Mouse (Mus musculus) hindlimb bud, embryonic 11.5 days (tissue): ENCODE results near the gene Car8.
"Not testable (repeated sequence)": the region's sequence is repeated elsewhere in the genome, so short reads cannot be mapped to it uniquely, and the experiment has no call there.

Source experiments
- DNase-seq: peaks from one replicate; pipeline ENCODE4 v3.0.0-alpha.2; 2012; ENCODE audit warnings: low read depth, low spot score; ENCODE audit errors: extremely low spot score

The Car8 gene

DNA sequence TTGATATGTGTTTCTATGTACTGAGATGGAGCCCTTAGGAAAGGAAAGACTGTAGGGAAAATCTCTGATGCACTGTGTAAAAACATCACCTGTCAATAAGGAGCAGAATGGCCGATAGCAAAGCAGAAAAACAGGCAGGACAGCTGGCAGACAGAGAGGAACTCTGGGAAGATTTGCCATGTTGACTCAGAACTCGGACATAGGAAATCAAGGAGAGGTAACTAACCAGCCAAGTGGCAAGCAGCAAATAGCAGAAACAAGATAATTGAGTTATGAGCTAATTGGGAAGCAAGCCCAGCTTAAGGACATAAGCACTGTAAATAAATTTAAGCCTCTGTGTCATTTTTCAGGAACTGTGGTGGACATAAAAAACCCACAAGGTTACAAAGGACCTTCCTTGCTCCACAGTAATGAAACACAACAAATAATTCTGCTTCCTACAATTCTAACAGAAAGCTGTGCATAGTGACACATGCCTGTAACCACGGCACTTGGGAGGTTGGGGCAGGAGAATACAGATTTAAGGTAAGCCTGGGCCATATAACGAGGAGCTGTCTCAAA lies 33.7 kb downstream of the Car8 start:
- no peak for DNase-seq

DNA sequence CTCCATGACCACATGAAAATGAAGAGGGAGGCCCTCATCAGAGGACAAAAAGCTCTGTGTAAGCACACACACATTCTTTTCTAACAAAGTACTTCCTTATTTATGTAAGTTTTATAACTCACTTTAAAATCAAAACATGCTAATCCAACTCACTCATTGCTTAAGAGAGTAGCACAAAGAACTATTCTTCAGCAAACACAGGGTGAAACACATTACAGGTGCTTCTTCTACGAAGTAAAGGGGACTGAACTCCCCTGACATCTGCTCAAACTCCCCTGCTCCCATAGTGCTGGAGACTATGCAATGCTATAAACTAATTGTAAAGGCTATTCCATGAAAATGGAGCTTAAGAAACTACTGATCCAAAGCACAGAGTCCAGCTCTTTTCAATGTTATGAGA lies 35.5 kb downstream of the Car8 start:
- no peak for DNase-seq

DNA sequence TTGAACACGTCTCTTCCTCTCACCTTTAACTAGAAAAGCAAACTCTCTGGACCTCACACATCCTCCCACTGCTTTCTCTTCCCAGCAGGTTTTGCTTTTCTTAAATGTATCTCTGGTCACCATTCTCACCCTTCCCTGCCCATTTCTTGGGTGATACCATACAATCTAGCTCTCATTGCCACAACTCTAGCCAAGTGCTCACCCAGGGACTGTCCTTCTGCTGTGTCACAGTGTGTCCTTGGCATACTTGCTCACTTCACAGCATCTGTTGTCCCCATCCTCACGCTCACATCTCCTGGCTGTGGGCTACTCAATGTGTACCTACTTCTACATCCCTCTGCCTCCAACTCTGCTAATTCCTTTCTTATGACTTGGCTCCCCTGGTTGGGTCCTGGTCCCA lies 37.2 kb downstream of the Car8 start:
- no peak for DNase-seq

DNA sequence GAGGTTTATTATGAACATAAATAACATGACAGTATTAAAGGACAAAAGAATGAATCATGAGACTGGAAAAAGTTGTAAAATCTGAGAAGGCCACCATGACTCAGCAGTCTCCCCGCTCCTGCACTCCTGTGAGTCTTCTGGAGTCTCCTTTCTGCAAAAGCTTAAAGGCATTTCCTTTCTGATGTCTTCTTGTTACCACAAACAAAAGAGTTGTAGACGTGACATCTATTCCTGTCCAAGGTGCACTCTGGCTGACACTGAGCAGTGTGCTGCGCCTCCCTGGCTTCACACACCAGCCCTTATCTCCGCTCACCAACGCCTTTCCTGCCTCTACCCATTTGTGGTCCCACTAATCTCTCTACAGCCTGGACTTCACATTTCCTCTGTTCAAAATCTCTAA lies 38.8 kb downstream of the Car8 start:
- no peak for DNase-seq

DNA sequence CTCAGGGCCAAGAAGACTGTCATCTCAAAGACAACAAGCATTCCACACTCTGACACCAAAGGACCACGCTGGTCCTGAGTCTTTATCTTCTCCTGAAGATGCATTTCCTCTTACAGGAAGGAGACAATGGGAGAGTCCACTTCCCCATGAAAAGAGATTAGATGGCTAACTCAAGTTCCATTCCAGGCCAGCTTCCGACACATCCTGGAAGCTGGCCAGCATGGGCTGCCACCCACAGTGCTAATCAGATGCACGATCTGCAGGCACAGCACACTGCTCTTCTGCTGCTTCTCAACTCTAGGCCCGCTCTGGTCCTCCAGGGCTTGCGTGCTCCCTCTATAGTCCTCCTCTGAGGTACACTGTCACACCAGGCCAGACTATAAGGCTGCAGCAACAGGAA lies 40.8 kb downstream of the Car8 start:
- no peak for DNase-seq

DNA sequence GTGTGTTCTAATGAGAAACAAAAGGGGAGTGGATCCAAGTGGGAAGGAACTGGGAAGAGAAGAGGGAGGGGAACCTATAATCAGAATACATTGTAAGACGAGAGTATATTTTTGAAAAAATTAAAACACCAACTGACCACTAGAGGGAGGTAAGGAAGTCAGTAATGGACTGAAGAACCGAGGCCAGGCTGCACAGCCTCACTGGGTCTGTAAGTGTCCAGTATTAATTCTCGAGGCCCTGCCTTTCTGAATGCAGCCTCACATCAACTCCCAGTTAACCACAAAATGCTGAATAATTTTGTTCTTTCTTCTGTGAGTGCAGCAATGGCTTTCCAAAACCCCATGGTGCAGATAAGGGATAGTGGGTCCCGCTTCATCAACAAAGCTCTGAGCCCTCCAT lies 48.4 kb downstream of the Car8 start:
- no peak for DNase-seq

DNA sequence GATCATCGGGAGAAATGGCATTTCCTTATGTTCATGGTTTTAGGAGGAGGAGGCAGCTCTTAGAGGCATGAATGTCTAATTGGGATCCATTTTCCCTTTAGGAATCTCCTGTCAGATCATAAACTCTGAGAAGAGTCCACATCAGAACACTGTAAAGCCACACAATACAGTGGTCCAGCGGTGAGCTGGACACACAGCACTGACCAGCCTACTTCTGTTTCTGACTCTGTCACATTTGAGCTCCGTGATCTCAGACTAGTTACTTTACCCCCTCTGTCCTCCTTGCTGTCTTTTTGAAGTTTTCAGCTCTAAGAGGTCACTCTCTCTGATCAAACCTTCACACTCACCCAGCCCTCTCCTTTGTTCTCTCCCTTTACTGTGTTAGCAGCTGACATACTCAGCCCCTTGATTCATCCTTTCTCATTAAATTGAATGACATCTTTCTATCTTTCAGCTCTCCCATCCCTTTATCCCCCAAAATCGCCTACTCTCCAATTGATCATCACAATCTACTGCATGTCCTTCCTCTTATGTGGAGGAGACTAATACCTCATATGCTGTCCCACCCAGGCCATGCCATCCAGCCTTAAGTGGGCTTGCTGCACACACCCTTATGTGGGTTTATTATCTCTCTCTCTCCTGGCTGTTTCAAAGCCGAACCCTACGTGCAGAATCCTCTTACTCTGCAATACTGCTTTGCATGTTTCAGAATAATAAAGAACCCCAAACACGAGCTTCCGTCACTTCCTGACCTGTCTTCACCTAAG lies 51.7 kb downstream of the Car8 start:
- DNase-seq, result no peak

DNA sequence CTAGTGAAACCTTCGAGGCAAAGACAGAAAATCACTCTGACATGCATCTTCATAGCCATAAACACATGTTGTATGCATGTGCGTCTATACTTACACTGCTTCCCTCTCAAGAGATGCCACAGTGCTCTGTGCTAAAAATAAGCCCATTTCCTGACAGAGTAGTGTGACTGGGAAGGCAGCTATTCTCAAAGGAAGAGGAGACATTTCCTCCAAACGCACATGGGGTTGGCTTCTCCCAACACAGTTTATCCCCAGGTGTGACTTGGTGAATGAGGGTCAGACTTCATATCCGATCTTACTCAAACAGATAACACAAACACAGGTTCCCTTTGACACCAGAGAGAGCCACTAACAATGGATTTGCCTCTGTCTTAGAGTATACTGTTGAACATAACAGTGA lies 58.3 kb downstream of the Car8 start:
- no peak for DNase-seq

DNA sequence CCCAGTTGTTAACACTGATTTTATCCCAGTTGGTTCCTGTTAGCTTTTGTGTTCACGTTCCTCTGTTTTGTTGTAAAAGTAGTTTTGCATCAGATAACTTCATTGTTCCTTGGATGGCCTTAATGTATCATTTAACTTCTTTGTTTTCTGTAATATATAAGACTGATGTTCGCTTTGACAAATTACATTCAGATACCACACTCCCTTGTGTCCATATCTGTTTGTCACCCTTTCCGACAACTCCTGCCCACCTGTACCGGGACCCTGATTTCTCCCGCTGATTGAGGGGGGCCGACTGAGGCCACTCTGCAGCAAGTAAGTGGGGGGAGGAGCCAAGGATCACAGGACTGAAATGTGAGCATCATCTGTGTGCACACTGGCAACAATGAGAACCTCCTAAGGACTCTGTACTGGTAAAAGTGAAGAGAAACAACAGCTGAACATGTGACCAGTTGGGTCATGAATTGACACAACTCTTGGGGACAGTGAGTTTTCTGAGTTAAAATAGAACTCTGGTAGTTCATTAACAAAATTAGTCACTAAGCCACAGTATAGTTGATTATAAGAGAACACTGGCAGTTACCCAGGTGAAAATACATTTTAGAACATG lies 84.1 kb downstream of the Car8 start:
- no peak for DNase-seq

DNA sequence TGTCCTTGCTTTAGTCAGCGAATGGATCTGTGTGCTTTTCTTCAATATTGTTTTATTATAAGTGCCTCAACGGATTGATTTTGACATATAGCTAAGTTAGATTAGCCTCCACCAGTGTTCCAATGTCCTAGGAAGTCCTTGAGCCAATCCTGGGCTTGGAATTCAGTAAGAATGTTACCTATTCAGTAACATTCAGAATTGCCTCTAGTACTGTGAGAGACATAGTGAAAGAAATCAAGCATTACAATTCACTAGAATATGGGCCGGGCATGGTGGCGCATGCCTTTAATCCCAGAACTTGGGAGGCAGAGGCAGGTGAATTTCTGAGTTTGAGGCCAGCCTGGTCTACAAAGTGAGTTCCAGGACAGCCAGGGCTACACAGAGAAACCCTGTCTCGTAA lies 84.9 kb downstream of the Car8 start:
- DNase-seq, result not testable (repeated sequence)

DNA sequence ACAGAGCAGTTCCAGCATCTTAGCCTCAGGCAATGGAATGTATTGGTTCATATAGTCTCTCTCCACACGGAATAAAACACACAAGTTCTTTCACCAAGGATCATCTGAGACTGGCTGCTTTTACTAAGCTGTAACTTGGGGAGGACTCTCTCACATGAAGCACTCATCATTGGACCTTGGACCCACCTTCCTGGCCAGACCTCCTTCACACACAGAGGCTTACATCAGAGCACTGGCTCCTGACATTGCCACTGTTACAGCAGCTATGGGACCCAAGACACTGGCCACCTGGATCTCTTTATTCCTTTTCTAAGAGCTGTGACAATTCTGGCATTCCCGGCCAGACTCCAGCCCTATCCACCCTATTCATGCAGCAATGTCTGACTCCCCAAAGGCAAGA lies 101.4 kb downstream of the Car8 start:
- DNase-seq, result no peak

DNA sequence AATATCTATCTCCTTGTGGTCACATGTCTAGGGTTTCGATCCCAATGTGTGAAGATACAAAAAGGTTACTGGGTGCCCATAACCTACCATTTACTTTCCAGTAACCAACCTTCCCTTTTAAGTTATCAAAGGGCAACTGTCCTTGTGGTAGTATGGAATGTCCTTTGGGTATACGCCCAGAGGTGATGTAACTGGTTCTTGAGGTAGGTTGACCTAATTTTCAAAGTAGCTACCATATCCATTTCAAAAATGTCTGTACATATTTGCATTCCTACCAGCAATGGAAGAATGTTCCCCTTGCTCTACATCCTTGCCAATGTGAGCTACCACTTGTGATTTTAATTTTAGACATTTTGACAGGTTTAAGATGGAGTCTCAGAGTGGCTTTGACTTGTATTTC lies 106.8 kb downstream of the Car8 start:
- DNase-seq, result no peak

DNA sequence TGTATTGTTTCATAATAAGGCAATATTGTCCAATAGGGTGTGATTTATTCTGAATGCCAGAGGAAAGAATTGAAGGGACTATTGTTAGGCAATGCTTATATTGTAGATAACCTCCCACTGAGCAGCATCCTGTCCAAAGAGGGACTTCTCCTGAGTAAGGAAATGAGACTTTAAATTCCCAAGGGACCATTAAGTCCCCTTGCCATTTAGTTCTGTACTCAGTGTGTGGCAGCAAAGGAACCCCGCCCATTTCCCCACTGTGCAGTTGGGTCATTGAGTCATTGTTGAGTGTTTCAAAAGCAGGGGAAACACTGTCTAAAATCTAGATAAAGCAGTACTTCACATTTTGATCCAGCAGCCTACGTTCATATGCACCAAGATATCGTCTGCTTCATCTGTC lies 125.3 kb downstream of the Car8 start:
- DNase-seq, result no peak

DNA sequence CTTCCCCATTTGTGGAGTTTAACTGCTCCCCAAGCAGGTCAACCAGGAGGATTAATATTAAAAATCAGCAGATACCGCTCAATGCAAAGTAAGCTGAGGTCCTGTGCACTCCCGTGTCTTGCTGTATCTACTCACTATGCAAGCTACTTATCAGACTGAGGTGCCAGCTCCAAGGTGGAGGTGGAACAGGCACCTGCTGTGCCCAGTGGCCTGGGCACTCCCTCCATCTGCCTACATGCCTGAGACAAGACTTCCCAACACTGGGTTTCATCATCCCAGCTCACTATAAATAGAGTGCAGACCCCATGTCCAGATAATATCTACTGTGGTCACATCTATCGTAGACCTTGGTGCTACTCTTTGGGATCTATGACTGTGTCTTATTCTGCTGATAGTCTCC lies 127.0 kb downstream of the Car8 start:
- DNase-seq, result no peak

DNA sequence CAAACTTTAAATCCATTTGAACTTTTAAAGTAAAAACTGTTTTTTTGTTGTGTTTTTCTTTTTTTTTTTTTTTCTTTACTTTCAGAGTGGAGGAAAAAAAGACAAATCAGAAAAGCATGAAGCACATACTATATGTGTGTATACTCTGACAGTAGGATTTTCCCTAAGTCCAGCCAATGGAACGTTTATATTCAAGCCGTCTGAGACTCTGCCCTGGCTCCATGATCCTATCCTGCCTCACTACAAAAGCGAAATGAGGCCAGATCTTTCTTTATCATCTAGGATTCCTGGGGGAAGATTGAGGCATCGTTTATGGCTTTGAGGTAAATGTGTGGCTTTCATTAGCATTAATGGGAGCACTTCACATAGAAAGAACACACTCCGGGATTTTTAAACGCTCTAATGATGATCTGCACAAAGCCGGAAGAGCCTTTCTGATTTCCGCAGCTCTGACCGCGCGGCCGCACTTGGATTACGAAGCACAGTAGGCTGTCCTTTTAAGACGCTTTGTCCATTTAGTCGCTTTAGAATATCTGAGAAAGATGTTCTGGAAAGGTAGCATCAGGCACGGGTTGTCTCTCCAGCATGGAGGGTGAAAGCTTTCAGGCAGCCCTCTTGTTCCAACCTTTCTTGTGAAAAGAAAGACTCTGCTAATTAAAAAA lies 128.8 kb downstream of the Car8 start:
- DNase-seq, result no peak

DNA sequence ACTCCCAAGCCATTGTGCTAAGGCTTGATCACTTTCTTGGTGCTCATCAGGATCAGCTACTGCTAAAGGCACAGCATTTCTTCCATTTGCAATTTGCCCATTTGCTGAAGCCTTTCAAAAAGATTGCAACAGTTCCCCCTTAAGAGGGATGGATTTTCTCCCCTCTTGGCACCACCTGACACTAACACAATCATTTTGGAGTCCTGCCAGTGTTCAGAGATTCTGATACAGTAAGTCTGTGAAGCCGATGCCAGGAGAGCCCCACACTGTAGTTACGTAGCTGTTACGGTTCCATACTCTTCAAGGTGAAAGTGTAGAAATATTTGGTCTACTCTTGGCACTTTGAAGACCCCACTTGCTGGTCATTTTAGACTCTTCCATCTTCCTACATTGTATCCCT lies 137.4 kb downstream of the Car8 start:
- no peak for DNase-seq

DNA sequence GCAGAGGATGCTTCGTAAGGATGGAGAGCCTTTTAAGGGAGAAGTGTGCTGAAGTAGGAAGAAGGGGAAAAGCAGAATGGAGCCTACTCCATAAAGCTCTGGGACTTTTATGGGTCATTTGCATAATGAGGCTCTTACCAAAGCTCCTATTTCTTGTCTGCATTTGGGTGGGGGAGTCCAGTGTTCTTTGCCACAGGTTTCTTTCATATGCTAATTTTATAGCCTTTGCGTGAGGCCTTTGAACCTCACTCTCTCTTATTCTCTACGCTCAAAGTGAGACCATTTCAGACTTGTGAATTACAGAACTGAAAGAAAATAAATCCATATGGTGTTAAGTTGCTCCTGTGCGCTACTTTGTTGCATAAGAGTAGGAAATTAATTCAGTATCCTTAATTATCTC lies 140.8 kb downstream of the Car8 start:
- DNase-seq, result no peak

DNA sequence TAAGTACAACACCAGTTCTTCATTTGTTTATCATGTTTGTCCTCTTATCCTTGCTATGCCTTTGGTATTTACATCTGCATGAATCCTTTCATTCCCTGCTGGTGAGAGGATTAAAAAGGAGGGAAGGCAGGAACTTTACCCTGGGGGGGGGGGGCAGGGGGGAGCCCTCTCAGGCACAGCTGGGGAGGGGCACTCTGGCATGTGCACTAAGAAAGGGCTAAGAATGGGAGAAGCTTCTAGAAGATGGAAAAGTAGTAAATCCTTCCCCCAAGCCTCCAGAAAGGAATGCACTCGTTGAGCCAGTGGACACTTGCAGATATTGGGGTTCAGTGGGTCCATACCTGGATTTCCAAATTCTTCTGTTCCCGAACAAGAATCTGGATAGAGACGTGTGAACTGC lies 141.2 kb downstream of the Car8 start:
- no peak for DNase-seq

DNA sequence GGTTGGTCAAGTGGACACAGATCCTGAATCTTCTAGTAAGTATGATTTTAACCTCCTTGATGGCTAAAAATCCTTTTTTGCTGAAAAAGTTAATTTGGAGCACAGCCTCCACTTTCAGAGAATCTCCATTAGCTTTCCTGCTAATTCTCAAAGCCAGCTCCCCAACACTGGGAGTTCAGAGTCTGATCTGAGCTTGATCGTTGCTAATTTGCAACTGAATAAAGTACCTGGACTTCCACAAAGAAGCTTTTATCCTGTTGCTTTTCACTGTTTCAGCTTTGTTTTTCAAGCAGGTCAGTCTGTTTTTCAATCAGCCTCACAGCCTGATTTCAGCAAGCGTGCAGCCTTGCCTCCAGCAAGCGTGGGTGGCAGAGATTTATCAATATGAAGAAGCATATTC lies 145.3 kb downstream of the Car8 start:
- not testable (repeated sequence) for DNase-seq
